Mouse (Mus musculus) hindbrain, embryonic 11.5 days (tissue): ENCODE measurements at regions not wholly inside any gene's neighbourhood (a gene's known extent, or its start where the extent isn't known, plus 50 kb on each side); places are given as distances from the start of the nearest gene placed in this dataset.

Experiments used
- ATAC-seq: fragments of 200-750 bp; cut with Nextera tagmentation; 2 replicates; pipeline ENCODE4 v1.8.0; 2017; ENCODE audit warnings: mild to moderate bottlenecking, moderate TSS enrichment, moderate library complexity; ENCODE audit not compliant: low FRiP score
- DNase-seq: peaks from one replicate; pipeline ENCODE4 v3.0.0-alpha.2; 2015; ENCODE audit warnings: low spot score
- H3K27ac ChIP-seq: fragments of 300-500 bp; sonication (generic); 2 replicates; pipeline ENCODE4 v1.5.1; 2014; ENCODE audit warnings: mild to moderate bottlenecking, low read depth, low read length
- H3K27me3 ChIP-seq: fragments of 300-500 bp; sonication (generic); 2 replicates; pipeline ENCODE4 v1.6.1; 2014; ENCODE audit warnings: mild to moderate bottlenecking, low read length, moderate library complexity, mixed read lengths; ENCODE audit not compliant: control insufficient read depth, insufficient read depth
- H3K36me3 ChIP-seq: fragments of 300-500 bp; sonication (generic); 2 replicates; pipeline ENCODE4 v1.6.1; 2014; ENCODE audit warnings: mild to moderate bottlenecking, low read length, moderate library complexity, mixed read lengths; ENCODE audit not compliant: control insufficient read depth, insufficient read depth
- H3K4me1 ChIP-seq: fragments of 300-500 bp; sonication (generic); replicated peaks from 2 replicates; pipeline ENCODE4 v1.6.1; 2014; ENCODE audit warnings: low read length, mixed read lengths; ENCODE audit not compliant: control insufficient read depth, insufficient read depth
- H3K4me2 ChIP-seq: fragments of 300-500 bp; sonication (generic); replicated peaks from 2 replicates; pipeline ENCODE4 v1.6.1; 2014; ENCODE audit warnings: mild to moderate bottlenecking, low read depth, low read length
- H3K4me3 ChIP-seq: fragments of 300-500 bp; sonication (generic); 2 replicates; pipeline ENCODE4 v1.5.1; 2014; ENCODE audit warnings: low read depth, low read length
- H3K9ac ChIP-seq: fragments of 300-500 bp; sonication (generic); 2 replicates; pipeline ENCODE4 v1.6.1; 2014; ENCODE audit warnings: low read depth, low read length
- H3K9me3 ChIP-seq: fragments of 300-500 bp; sonication (generic); 2 replicates; pipeline ENCODE4 v1.6.1; 2016; ENCODE audit warnings: low read length; ENCODE audit not compliant: control insufficient read depth
- WGBS: fragments of 180-500 bp; shearing (Covaris S2); extraction: QIAGEN DNeasy Blood & Tissue Kit; methylation state at CpG from one replicate; pipeline ENCODE4 v1.1.7; 2014; 5-methylcytosine and 5-hydroxymethylcytosine counted together

- Histone ChIP-seq H3K36me3 (no peaks in the 10 kb centered on the region), H3K27me3 (no peaks in the 10 kb centered on the region), H3K9me3 (no peaks in the 10 kb centered on the region), H3K4me3 (no peak overlapping the region), H3K9ac (no peak overlapping the region), H3K4me2 (peak overlapping the region; percentile 27), H3K4me1 (no peaks in the 10 kb centered on the region), H3K27ac (no peak overlapping the region)
- 15% methylated on average over 24 of the region's 24 CpGs for WGBS
- ATAC-seq (peak; percentile 33; the same call in 1 of the 2 replicates), DNase-seq (peak; percentile 40)
Observed at GRCm38 (mm10) chr10:117441121-117441978, 61.5 kb upstream of the Cpsf6 start.

GRCm38 (mm10) chr10:117440225-117440976, 60.6 kb upstream of the Cpsf6 start:
- WGBS = 88% methylated on average over 9 of the region's 9 CpGs
- no peaks in the 10 kb centered on the region for H3K36me3 ChIP-seq
- H3K27ac ChIP-seq = no peak overlapping the region
- H3K4me2 ChIP-seq = no peak overlapping the region
- no peaks in the 10 kb centered on the region; the same call in 1 of the 2 replicates for H3K4me1 ChIP-seq
- DNase-seq (no peak), ATAC-seq (no peak)
- no peak overlapping the region for H3K4me3 ChIP-seq
- H3K27me3 ChIP-seq = no peaks in the 10 kb centered on the region
- no peaks in the 10 kb centered on the region for H3K9me3 ChIP-seq
- no peak overlapping the region for H3K9ac ChIP-seq

- 92% methylated on average over 3 of the region's 3 CpGs for WGBS
- H3K4me2 ChIP-seq = no peak overlapping the region
- no peaks in the 10 kb centered on the region for H3K27me3 ChIP-seq
- H3K4me3 ChIP-seq = no peak overlapping the region
- no peaks in the 10 kb centered on the region; the same call in 1 of the 2 replicates for H3K4me1 ChIP-seq
- H3K9me3 ChIP-seq = no peaks in the 10 kb centered on the region
- H3K9ac ChIP-seq = no peak overlapping the region
- DNase-seq (no peak), ATAC-seq (no peak)
- H3K36me3 ChIP-seq = no peaks in the 10 kb centered on the region
- no peak overlapping the region for H3K27ac ChIP-seq
Observed at GRCm38 (mm10) chr10:117439206-117440110, 59.6 kb upstream of the Cpsf6 start.

- H3K9me3 ChIP-seq = no peaks in the 10 kb centered on the region
- no peaks in the 10 kb centered on the region for H3K27me3 ChIP-seq
- no peak overlapping the region for H3K4me2 ChIP-seq
- no peaks in the 10 kb centered on the region; the same call in 1 of the 2 replicates for H3K4me1 ChIP-seq
- H3K27ac ChIP-seq = no peak overlapping the region
- ATAC-seq (no peak), DNase-seq (no peak)
- H3K36me3 ChIP-seq = no peaks in the 10 kb centered on the region
- no peak overlapping the region for H3K9ac ChIP-seq
- no peak overlapping the region for H3K4me3 ChIP-seq
- WGBS = 98% methylated on average over 3 of the region's 3 CpGs
Observed at GRCm38 (mm10) chr10:117438614-117439193, 58.9 kb upstream of the Cpsf6 start.

GRCm38 (mm10) chr10:117437970-117438369, 58.2 kb upstream of the Cpsf6 start:
- ATAC-seq = no peak

GRCm38 (mm10) chr10:117436875-117437715, 57.3 kb upstream of the Cpsf6 start:
- ATAC-seq (no peak), DNase-seq (peak; percentile 74)
- no peaks in the 10 kb centered on the region for H3K9me3 ChIP-seq
- WGBS = 49% methylated on average over 27 of the region's 27 CpGs
- no peaks in the 10 kb centered on the region for H3K36me3 ChIP-seq
- no peak overlapping the region for H3K4me2 ChIP-seq
- H3K27ac ChIP-seq = no peak overlapping the region
- H3K9ac ChIP-seq = no peak overlapping the region
- H3K4me1 ChIP-seq = no peaks in the 10 kb centered on the region; the same call in 1 of the 2 replicates
- no peaks in the 10 kb centered on the region for H3K27me3 ChIP-seq
- no peak overlapping the region for H3K4me3 ChIP-seq

More at GRCm38 (mm10) chr10:117437970-117438369, 58.2 kb upstream of the Cpsf6 start:
- WGBS = 91% methylated on average over 2 of the region's 2 CpGs
- H3K9ac ChIP-seq = no peak overlapping the region
- H3K4me3 ChIP-seq = no peak overlapping the region
- no peaks in the 10 kb centered on the region; the same call in 1 of the 2 replicates for H3K4me1 ChIP-seq
- H3K9me3 ChIP-seq = no peaks in the 10 kb centered on the region
- no peaks in the 10 kb centered on the region for H3K36me3 ChIP-seq
- no peaks in the 10 kb centered on the region for H3K27me3 ChIP-seq
- DNase-seq = no peak
- H3K27ac ChIP-seq = no peak overlapping the region
- H3K4me2 ChIP-seq = no peak overlapping the region

- H3K9ac ChIP-seq = no peak overlapping the region
- no peaks in the 10 kb centered on the region for H3K27me3 ChIP-seq
- no peaks in the 10 kb centered on the region for H3K36me3 ChIP-seq
- H3K27ac ChIP-seq = no peak overlapping the region
- no peak overlapping the region for H3K4me2 ChIP-seq
- H3K9me3 ChIP-seq = no peaks in the 10 kb centered on the region
- no peak for DNase-seq
- no peak overlapping the region for H3K4me3 ChIP-seq
- ATAC-seq = no peak
- 55% methylated on average over 8 of the region's 8 CpGs for WGBS
- no peaks in the 10 kb centered on the region; the same call in 1 of the 2 replicates for H3K4me1 ChIP-seq
Observed at GRCm38 (mm10) chr10:117436308-117436874, 56.6 kb upstream of the Cpsf6 start.
